Mouse (Mus musculus) CH12.LX (cell line): ENCODE results near the gene Vsir.

Experiments used
- CTCF ChIP-seq, 2 experiments: IDR thresholded peaks in 1 of 2; conservative IDR thresholded peaks in 1 of 2; 2 replicates each; pipeline ENCODE4 v1.5.1; 2011 to 2012; ENCODE audit warnings: low read depth in 2 of 2, low read length in 2 of 2, improper control_type of control experiment in 1 of 2, inconsistent platforms in 1 of 2, mild to moderate bottlenecking in 1 of 2, moderate library complexity in 1 of 2
- MAZ ChIP-seq: IDR thresholded peaks from 2 replicates; pipeline ENCODE4 v1.6.1; 2012; ENCODE audit warnings: low read depth, mild to moderate bottlenecking, inconsistent platforms, low read length, improper control_type of control experiment, moderate library complexity
- NRF1 ChIP-seq: IDR thresholded peaks from 2 replicates; pipeline ENCODE4 v1.6.1; 2014; ENCODE audit warnings: low read depth, mild to moderate bottlenecking, inconsistent platforms, low read length, improper control_type of control experiment, moderate library complexity
- POLR2A ChIP-seq: IDR thresholded peaks from 2 replicates; pipeline ENCODE4 v1.6.1; 2011; ENCODE audit warnings: low read depth, mild to moderate bottlenecking, improper control_type of control experiment, low read length

GRCm38 (mm10) chr10:60373937-60374578 is 27.4 kb downstream of the Vsir start:
- TF ChIP-seq CTCF (conservative IDR thresholded peaks at IDR 0.05 in 1 of 2, IDR thresholded peaks at IDR 0.05 in 1 of 2; ENCODE audit: low read depth in 2 of 2, low read length in 2 of 2) (no peak), MAZ (no peak), POLR2A (no peak), NRF1 (no peak)
